Mouse (Mus musculus): ENCODE measurements around the gene Hhip. TPM values are rescaled to one million over a fixed set of nuclear protein-coding genes. Genes with fewer than 3 reads are reported as not detected.

Hhip gene
- total RNA-seq (2021), result 1 to 10 TPM; 3.4 to 4.2 TPM
- long read RNA-seq, partial matches to known transcripts, result 0 of 1 reads
- long read RNA-seq, other reads (novel, unspliced or antisense), result 1 of 1 reads

DNA sequence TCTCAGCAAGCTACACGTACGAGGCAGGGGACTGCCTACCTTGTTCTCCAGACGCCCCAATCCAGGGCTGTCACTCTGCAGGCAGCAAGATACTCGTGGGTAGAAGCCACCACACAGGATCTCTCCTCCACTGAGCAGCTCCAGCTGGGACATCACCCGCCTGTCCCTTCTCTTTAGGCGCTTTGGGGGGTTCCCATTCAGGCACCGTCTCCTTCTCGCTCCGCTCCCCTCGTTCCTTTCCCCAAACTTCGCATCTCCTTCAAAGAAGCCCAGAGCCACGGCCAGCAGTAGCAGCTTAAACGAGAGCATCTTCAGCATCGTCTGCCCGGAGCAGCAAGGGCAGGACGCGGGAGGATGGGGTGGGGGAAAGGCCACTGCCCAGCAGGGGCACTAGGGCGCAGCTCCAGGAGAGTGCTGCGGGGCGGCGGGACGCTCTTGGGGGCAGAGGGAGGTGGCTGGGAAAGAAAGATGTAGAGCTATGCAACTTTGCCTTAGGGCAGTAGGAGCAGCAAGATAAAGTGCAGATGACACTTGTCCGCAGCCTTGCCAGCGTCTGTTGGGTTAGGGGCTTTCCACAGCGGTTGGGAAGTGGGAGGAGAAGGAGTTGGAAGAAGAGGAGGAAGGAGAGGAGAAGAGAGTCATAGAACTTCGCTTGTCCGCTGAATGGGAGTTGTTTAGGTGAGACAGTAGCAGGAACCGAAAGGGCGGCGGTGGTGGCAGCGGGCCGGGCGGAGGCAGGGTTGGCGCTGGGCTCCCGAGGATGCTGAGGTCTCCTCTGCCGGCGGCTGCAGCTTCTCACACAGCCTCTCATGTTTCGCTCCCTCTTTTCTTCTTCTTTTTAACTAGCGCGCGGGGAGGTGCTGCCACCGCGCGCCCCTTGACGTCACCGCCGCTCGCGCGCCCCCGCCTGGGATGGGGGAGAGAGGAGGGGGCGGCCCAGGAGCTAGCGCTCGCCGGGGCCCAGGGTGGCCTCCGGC, at the start of gene Hhip:
Hhip (minus strand) TSS at position 809 of the 977 bp plus-strand sequence.
- DNase-seq (ENCODE audit: low spot score in 2 of 2), result peak; percentile 49 to 68

DNA sequence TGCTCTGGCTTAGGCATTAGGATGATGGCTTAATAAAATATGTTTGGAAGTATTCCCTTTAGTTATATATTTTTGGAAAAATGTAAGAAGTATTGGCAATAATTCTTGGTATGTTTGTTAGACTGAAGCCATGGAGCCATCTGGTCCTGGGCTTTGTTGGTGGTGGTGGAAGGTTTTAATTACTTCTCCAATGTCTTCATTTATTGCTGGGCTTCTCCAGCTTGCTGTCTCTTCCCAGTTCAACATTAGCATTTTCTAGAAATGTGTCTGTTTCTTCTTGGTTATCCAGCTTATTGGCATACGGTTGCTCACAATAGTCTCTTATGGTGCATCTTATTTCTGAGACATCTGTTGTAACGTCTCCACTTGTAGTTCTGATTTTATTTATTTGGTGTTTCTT, 29.2 kb upstream of the Hhip start:
- DNase-seq (ENCODE audit: low spot score in 2 of 2), result no peak

DNA sequence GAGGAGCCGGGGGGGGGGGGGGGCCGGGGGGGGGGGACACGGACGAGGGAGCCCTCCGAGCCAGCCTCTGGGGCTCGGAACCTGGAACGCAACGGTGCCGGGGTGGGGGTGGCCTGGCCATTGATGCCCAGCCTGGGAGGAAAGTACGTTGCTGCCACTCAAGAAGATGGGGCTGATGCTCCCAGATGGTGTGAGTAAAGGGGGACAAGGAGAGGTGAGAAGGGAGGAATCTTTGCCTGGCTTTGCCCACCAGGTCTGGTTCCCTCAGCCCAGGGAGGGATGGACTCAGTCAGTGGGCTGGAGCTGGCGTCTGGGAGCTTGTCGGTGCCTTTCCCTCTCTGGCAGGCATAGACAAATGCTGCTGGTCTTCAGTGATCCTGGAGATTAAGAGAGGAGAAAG, 387 bp upstream of the Hhip start:
- peak; percentile 10 to 22 for DNase-seq (ENCODE audit: low spot score in 2 of 2)

DNA sequence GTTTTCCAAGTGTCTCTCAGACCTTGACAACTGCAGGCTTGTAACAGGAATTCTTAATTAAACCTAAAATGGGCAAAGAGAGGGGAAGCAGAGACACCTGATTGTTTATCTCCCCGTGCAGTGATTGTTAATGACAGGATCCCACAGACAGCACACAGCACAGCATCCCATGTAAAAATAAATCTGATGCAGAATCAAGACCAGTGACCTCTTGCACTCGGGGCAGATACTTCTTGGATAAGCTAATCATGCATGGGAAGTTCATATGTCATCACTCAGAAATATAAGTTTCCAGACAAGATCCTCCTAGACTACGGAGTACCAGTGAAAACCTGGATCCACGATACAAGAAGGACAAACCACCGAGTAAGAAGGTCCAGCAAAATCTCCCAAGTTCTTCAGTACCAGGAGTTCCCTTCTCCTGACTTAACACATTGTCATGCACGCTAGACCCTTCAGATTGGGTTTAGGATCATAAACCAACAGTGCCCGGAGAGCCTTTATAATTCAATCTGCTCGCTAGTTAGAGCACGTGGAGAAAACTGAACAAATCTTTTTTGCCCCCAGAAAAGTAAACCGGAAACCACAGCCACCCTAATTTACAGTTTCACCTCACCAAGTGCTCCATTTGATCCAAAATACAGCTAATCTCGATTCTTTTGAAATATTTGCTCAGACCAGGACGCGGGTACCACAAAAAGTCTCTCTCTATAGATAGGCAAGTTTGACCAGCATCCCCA, 1.3 kb downstream of the Hhip start:
- DNase-seq (ENCODE audit: low spot score in 2 of 2), result no peak

DNA sequence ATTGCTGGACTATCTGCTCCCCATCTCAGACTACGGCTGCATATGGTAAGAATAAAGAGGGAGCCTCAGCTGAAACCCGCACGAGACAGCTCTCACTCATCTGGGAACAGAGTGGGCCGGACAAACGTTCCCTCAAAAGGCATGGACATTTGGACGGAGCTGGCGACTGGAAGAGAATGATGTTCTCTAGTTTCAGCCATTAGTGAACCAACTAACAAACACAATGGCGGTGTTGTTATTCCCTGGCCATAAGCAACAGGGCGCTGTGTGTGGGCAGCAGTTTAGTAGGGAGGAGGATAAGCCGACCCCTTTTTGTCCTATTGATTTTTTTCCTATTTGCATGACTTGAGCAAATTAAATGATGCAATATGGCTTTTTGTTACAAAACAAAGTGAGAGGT, 2.0 kb downstream of the Hhip start:
- no peak for DNase-seq (ENCODE audit: low spot score in 2 of 2)

DNA sequence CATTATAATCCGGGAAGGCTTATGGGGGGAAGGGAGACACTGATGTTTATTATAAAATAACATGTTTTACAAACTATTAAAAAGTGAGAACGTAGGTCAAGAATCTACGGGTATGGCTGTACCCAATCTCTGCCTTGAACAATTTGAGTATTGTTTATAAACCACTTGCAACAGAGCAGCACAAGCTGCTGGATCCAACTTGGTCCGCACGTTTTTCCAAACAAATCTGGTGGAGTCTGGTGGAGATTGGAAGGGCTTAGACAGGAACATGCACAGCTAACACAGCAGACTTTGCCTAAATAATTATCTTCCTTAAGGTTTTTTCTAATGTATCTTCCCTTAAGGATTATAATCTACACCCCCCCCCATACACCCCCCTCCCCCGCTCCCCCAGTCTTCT, 2.7 kb downstream of the Hhip start:
- no peak for DNase-seq (ENCODE audit: low spot score in 2 of 2)

DNA sequence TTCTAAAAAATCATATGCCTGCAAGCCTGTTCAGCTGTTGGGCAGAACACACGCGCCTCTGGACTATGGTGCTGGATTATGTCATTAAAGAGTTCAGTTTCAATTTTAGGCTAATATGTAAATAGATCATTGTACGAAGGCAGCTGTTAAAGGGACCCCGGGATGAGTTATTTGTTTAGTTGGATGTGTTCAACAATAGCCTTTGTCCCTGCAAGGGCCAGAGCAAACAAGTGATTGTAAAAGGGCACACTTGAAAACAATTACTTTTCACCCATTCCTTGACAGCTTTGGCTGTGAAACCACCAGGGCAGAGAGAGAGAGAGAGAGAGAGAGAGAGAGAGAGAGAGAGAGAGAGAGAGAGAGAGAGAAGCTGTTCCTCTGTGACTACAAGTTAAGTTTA, 3.6 kb downstream of the Hhip start:
- no peak for DNase-seq (ENCODE audit: low spot score in 2 of 2)

DNA sequence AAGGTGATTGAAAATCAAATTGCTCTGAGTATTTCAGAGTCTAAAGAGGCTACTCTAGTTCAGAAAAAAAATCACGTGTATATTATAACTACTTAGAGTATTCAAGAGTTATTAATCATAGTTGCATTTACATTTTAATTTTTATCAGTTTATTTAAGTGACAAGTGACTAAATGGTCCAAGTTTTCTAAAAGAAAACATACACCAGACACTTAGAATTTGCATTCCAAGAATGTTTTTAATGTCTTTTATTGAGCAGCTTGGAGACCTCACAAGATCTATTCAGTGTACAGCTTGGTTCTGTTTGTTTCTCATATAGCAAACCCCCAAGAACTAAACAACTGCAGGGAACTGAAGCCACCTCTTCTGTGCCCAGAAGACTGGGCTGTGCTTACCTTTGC, 5.0 kb downstream of the Hhip start:
- no peak for DNase-seq (ENCODE audit: low spot score in 2 of 2)

DNA sequence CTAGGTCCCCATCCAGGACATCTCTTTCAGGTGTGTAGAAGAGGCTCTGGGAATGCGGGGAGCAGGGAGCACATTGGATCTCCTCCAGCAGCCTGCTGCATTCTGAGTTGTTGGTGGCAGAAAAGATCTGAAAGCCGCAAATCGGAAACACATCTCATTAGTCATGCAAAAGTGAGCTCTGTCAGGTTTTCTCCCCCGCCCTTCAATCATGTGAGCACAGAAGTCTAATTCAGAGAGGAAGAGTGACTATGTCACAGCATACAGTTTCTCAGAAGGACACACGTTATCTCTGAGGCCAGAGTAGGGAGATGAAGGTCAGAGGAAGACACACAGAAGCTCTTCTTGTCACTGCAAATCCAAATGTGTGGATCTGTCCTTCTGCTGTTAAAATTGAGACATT, 6.3 kb downstream of the Hhip start:
- no peak for DNase-seq (ENCODE audit: low spot score in 2 of 2)

DNA sequence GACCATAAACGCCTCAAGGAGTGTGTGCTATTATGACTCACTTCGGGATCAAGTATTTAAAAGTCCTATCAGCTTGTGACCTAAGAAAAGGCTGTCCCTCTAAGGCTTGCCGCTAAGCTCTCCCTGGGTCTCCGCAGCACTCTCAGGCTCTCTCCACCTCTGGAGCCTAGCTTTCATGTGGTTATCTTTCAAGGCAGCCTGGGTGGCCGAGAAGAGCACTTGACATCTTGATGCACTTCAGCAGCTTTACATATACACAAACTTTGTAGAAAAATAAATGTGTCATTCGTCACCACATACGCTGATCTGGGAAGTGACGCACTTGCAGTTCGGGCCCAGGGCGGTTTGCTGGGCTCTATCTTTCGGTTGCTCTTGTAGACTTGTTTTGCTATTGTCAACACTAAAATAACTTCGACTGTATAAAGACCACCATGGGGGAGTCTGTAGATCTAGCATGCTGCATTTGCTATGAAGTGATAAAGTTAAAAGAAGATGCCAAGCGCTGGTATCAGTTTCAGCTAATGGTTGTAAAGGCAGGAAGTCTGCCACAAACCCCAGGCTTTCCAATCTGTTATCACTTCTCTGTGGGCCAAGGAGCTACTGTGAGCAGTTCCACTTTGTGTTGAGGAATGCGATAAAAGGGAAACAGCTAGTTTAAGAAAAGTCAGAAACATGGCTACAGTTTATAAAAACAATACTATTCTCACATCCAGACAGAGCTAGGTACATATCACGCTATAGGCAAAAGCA, 8.4 kb downstream of the Hhip start:
- DNase-seq (ENCODE audit: low spot score in 2 of 2), result no peak

DNA sequence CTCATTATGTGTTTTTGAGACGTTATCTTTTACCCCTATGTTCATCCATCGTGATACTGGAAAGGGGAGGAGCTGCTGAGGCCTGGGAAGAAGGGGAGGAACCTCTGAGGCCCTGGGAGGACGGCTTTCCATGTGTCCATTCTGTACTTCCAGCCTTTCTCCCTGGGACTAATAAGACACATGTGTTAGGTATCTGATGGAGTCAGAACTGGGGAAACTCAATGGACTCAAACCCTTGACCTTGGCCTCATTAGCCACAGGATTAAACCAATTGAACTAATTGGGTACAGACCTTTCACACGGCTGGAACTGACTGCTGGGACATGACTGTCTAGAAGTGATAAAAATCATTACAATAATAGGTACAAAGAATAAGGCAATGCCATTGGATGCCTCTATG, 9.6 kb downstream of the Hhip start:
- DNase-seq (ENCODE audit: low spot score in 2 of 2), result no peak

DNA sequence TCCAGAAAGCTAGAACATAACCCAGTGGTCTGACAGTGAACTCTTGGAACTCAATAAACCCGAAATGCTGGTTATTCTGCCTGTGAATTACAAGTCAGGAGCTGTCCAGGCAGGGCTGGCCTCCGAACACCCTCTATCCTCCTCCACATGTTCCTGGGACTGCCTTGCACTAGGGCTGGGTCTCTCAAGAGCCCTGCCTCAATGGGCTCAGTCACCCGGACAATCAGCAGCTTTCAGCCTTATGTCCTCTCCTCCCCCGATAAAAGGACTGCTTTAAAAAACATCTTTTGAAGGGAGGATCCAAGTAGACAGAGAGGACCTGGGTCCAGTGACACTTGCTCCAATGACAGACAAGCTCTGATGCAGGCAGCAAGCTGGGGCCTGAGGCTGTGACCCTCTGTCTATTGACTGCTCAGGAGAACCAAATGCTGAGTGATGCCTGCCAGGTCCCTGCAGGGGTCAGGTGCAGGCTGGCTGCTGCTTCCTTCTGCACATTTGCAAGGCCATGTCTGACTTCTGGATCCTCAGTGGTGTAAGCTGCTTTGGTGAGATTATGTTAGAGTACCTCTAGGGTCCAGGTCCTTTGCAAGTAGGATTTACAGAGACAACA, 20.1 kb downstream of the Hhip start:
- DNase-seq (ENCODE audit: low spot score in 2 of 2), result no peak

DNA sequence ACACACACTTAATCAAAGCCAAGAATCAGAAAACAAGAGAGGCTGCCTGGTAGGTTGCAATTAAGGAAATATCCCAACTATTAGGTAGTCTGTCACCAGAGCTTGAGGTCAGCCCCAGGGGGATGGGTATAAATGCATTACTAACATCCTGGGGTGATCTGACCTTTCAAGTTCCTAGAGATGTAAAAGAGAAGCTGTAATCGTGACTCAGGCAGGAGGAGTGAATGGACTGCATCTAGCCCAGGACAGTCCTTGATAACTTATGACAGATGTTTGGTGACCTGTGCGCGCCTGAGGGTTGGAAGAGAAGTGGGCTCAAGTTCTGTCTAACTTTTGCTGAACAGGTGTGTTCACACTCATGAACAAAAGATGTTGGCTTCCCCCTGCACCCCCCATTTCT, 25.2 kb downstream of the Hhip start:
- no peak for DNase-seq (ENCODE audit: low spot score in 2 of 2)

DNA sequence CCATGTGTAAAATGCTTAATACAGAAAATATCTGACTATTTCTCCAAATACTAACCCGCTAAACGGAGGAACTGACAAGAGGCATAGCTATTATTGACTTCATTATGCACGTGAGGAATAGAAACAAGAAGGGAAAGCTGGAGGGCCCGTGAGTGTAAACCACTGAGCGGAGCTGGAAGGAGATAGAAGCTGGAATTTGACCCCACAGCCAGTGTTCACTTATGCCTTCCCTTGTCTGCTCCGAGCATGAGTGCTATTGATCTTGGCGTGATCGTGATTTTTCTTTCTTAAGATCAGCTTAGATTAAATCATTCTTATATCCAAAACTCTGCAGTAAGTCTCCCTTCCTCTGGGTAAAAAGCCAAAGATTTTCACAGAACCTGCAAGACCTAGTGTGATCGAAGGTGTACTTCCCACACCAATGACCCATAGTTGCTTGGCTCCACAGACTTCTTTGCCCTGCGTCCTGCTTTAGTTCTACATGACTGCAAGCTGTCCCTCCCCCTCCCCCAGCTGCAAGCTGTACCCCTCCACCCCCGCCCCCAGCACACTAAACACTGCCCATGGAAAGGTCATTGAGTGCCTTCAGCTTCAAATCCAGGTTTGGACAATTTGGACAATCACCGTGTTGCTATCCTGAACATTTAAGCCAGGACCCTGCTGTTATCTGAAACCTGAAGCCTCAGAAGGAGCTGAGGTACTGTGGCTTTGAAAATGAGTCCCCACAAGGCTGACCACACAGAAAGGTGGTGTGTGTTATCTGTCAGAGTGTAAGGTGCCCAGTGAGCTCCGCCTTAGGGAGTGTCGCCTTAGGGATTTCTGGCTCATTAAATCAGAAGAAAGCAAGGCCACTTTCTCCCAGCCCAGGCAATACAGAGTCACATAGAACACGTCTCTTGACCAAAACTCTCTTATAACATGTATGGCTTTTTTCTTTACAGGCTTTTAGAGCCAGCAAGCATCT, 26.2 kb downstream of the Hhip start:
- DNase-seq (ENCODE audit: low spot score in 2 of 2), result no peak

DNA sequence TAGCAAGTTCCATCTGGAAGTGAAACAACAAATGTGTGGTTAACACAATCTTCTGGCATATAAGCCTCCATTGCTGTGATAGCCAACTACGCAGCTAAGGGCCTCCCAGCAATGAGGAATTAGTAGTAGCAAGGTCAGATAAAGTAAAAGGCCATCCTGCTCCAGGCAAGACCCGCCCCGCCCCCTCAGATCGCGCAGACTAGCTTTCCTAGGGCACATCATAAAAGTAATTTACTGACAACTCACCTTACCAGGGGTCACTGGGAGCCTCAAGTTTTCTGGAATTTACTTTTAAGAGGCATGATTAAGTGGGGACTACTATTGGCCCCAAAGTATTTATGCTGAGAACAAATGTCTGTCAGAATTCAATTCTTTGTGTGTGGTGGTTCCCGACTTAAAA, 28.2 kb downstream of the Hhip start:
- no peak for DNase-seq (ENCODE audit: low spot score in 2 of 2)

DNA sequence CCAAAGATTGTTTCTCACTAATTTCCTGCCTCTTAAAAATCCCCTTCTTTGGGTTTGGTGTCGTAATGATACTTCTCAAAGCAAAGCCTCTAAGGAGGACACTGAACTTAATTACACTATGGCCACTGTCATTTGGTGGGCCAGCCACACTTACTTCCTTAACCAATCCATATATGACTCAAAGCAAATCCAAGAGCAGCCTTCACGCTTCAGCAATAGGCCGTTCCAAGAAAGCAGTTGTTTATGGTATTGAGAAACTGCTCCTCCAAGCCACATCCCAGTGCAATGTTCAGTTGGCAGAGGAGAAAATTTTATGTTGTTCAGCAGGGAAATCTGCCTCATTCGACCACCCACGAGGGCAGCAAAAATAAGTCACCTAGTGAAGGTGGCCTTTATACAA, 37.3 kb downstream of the Hhip start:
- DNase-seq (ENCODE audit: low spot score in 2 of 2), result no peak

DNA sequence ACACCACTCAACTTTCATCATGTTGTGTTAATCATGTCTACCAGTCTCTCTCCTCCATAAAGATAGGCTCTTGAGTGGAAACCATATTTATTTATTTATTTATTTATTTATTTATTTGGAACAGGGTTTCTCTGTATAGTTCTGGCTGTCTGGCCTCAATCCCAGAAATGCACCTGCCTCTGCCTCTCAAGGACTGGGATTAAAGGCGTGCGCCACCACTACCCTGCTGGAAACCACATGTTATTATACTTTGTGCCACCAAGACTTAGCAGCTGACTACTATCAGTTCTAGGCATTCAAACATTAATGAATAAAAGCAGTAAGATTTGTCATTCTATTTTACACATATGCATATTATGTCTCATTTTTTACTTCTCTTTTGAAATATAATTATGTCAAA, 42.0 kb downstream of the Hhip start:
- DNase-seq (ENCODE audit: low spot score in 2 of 2), result no peak

DNA sequence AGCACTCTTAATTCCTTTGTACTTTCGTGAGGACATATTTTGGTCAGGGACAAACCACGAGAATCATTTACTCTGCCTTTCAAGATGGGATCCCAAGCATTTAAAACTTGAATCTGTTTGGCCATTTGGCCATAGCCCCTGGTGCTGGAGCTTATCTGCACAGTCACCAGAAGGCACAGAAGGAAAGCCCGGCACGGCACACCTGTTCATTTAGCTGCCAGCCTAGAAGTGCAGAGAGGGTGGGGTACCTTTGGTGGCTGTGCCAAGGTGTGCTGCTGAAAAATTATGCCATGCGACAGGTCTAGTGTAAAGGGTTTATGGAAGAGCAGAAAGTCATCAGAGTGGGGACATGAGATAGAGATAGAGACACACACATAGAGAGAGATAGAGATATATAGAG, 53.4 kb downstream of the Hhip start:
- DNase-seq (ENCODE audit: low spot score in 2 of 2), result no peak

DNA sequence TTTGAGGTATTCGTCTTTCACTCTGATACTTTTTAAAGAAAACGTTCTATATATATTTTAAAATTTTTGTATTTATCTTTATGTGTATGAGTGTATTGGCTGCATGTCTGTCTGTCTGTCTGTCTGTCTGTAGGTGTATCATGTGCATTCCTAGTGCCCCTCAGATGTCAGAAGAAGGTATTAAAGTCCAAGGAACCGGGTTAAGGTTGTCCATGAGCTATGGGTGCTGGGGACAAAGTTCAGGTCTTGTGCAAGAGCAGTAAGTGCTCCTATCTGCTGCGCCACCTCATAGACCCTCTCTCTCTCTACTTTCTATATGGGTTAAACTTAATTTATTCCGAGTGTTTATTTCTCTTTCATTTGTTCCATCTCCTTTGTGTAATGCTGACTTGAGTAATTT, 55.5 kb downstream of the Hhip start:
- DNase-seq (ENCODE audit: low spot score in 2 of 2), result no peak

DNA sequence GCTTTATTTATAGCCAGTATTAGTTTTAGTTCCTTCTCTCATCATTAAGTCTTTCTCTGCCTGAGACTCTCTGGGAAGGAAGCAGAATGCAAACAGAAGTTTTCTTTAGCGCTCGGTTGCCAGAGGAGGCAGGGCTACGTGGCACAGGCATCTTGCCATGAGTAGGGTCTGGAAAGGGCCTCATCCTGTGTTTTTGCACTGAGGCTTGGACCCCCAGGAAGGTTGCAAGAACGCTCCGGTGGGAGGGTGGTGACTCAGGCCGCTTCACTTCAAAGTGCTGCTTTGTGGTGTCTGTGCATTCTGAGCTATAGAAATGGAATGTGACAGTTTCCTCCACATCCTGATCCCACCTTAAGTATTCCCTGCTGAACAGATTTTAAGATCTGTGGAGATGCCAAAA, 62.7 kb downstream of the Hhip start:
- DNase-seq (ENCODE audit: low spot score in 2 of 2), result no peak

Measured in layer of hippocampus, postnatal 10 days (tissue).